Mouse (Mus musculus) midbrain, embryonic 13.5 days (tissue): Measurements from ENCODE around the gene St6galnac5. TPM values are rescaled to one million over a fixed set of nuclear protein-coding genes. Genes with fewer than 3 reads are reported as not detected.

Experiments
- ATAC-seq: fragments of 200-750 bp; cut with Nextera tagmentation; 2 replicates; pipeline ENCODE4 v1.8.0; 2017; ENCODE audit warnings: mild to moderate bottlenecking, moderate TSS enrichment, moderate library complexity
- H3K27ac ChIP-seq: fragments of 300-500 bp; sonication (generic); 2 replicates; pipeline ENCODE4 v1.5.1; 2015; ENCODE audit warnings: inconsistent platforms, mild to moderate bottlenecking, moderate library complexity
- H3K27me3 ChIP-seq: fragments of 300-500 bp; sonication (generic); 2 replicates; pipeline ENCODE4 v1.6.1; 2015; ENCODE audit warnings: mild to moderate bottlenecking, inconsistent platforms
- H3K36me3 ChIP-seq: fragments of 300-500 bp; sonication (generic); 2 replicates; pipeline ENCODE4 v1.6.1; 2015; ENCODE audit warnings: mild to moderate bottlenecking, inconsistent platforms
- H3K4me1 ChIP-seq: fragments of 300-500 bp; sonication (generic); replicated peaks from 2 replicates; pipeline ENCODE4 v1.6.1; 2015; ENCODE audit warnings: inconsistent platforms
- H3K4me2 ChIP-seq: fragments of 300-500 bp; sonication (generic); replicated peaks from 2 replicates; pipeline ENCODE4 v1.6.1; 2015; ENCODE audit warnings: moderate library complexity, mild to moderate bottlenecking, inconsistent platforms
- H3K4me3 ChIP-seq: fragments of 300-500 bp; sonication (generic); replicated peaks from 2 replicates; pipeline ENCODE4 v1.5.1; 2015; ENCODE audit warnings: mild to moderate bottlenecking, inconsistent platforms
- H3K9ac ChIP-seq: fragments of 300-500 bp; sonication (generic); replicated peaks from 2 replicates; pipeline ENCODE4 v1.6.1; 2015; ENCODE audit warnings: mild to moderate bottlenecking, inconsistent platforms
- H3K9me3 ChIP-seq: fragments of 300-500 bp; sonication (generic); 2 replicates; pipeline ENCODE4 v1.6.1; 2016; ENCODE audit warnings: mild to moderate bottlenecking, inconsistent platforms
- WGBS: fragments of 180-500 bp; shearing (Covaris S2); methylation state at CpG from one replicate; pipeline ENCODE4 v1.1.7; 2015; 5-methylcytosine and 5-hydroxymethylcytosine counted together
- polyA plus RNA-seq: library from polyadenylated mRNA; unstranded; fragments of >200 nt; fragmentation: Nextera tagmentation; extraction: Ambion mirVana; gene quantifications from 2 replicates; pipeline ENCODE4 v1.2.1, GENCODE M21; 2015

St6galnac5 gene
- polyA plus RNA-seq, 1 experiment from 2014 or later, result 17.8 TPM

DNA sequence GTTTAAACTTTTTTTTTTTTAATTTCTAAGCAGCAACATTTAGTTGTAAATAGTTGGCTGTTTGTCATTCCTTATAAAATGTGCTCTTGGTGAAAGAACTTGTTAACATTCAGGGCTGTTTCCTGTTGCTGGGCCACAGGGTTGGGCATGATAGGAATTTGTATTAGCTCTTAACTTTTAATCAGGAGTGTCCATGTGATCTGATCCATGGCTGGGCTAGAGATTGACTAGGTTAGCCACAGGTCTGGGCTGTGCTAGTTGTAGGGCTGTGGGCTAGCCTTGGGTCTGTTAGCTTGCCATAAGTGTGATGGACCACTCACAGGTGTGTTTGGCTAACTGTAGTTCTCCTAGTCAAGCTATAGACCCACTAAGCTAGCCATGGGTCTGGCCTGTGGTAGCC lies 138.1 kb downstream of the St6galnac5 start:
- Histone ChIP-seq H3K4me1 (peaks cover 7% of the 10 kb centered on the region), H3K9me3 (no peaks in the 10 kb centered on the region), H3K27me3 (no peaks in the 10 kb centered on the region), H3K4me2 (no peak overlapping the region), H3K36me3 (no peaks in the 10 kb centered on the region), H3K4me3 (no peak overlapping the region), H3K27ac (no peak overlapping the region), H3K9ac (no peak overlapping the region)
- ATAC-seq, result no peak

GRCm38 (mm10) chr3:152842648-152843047 lies 139.4 kb downstream of the St6galnac5 start:
- H3K4me3 ChIP-seq, result no peak overlapping the region
- ATAC-seq, result no peak
- H3K9me3 ChIP-seq, result no peaks in the 10 kb centered on the region
- H3K4me2 ChIP-seq, result no peak overlapping the region
- H3K36me3 ChIP-seq, result no peaks in the 10 kb centered on the region
- WGBS, result 55% methylated on average over 3 of the region's 3 CpGs
- H3K27ac ChIP-seq, result no peak overlapping the region
- H3K9ac ChIP-seq, result no peak overlapping the region
- H3K4me1 ChIP-seq, result peaks cover 7% of the 10 kb centered on the region
- H3K27me3 ChIP-seq, result no peaks in the 10 kb centered on the region

GRCm38 (mm10) chr3:152841264-152841663 lies 140.8 kb downstream of the St6galnac5 start:
- no peak overlapping the region for H3K27ac ChIP-seq

GRCm38 (mm10) chr3:152837938-152838337 lies 144.1 kb downstream of the St6galnac5 start:
- Histone ChIP-seq H3K4me3 (no peak overlapping the region), H3K4me2 (no peak overlapping the region), H3K27me3 (no peaks in the 10 kb centered on the region), H3K9me3 (no peaks in the 10 kb centered on the region), H3K36me3 (no peaks in the 10 kb centered on the region), H3K9ac (no peak overlapping the region), H3K27ac (no peak overlapping the region), H3K4me1 (peaks cover 7% of the 10 kb centered on the region)
- no peak for ATAC-seq
- 81% methylated on average over 1 of the region's 1 CpGs for WGBS

More at GRCm38 (mm10) chr3:152841264-152841663, 140.8 kb downstream of the St6galnac5 start:
- H3K4me2 ChIP-seq, result no peak overlapping the region
- H3K9me3 ChIP-seq, result no peaks in the 10 kb centered on the region
- no peaks in the 10 kb centered on the region for H3K27me3 ChIP-seq
- no peak overlapping the region for H3K9ac ChIP-seq
- no peak overlapping the region for H3K4me3 ChIP-seq
- 80% methylated on average over 6 of the region's 6 CpGs for WGBS
- peaks cover 7% of the 10 kb centered on the region for H3K4me1 ChIP-seq
- no peaks in the 10 kb centered on the region for H3K36me3 ChIP-seq
- ATAC-seq, result no peak

DNA sequence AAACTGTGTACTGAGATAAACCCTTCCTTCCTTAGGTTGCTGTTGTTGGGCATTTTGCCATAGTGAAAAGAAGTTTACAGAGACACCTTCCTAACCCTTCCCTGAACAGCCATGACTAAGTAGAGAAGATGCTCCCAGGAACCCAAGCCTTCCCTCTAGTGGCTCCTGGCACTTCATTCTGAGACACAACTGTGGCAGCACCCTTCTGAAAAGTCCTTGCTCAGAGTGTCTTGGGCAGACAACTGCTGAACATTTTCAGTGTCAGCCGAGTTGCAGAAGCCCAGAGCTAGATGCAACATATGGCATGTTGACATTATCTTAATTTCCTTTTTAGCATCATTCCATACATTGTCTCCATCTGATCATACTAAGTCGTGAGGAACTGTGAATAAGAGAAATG lies 144.6 kb downstream of the St6galnac5 start:
- H3K4me3 ChIP-seq, result no peak overlapping the region
- H3K4me2 ChIP-seq, result no peak overlapping the region
- ATAC-seq, result no peak
- no peaks in the 10 kb centered on the region for H3K36me3 ChIP-seq
- peaks cover 6% of the 10 kb centered on the region for H3K4me1 ChIP-seq
- WGBS, result 69% methylated on average over 2 of the region's 2 CpGs
- H3K27me3 ChIP-seq, result no peaks in the 10 kb centered on the region
- H3K9ac ChIP-seq, result no peak overlapping the region
- H3K9me3 ChIP-seq, result no peaks in the 10 kb centered on the region
- no peak overlapping the region for H3K27ac ChIP-seq

DNA sequence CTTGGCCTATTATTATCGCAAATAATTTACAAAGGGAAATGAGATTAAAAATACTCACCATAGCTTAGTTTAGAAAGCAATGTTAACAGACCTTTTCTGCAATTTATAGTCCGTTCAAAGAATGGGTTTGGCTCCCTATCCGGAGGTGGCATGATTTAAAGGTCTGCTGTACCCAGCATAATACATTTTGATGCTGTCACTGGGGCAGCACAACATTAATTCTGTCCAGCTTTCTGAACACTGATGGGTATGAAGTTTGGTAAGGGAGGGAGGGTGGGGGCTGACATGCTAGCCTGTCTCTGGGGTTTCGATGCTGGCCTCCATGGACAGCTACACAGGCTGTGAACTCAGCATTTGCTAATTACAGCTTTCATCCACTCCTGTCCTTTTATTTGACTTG lies 149.6 kb downstream of the St6galnac5 start:
- 89% methylated on average over 4 of the region's 4 CpGs for WGBS
- no peak overlapping the region for H3K9ac ChIP-seq
- no peaks in the 10 kb centered on the region for H3K27me3 ChIP-seq
- H3K9me3 ChIP-seq, result no peaks in the 10 kb centered on the region
- ATAC-seq, result no peak
- no peak overlapping the region for H3K4me2 ChIP-seq
- no peak overlapping the region for H3K4me3 ChIP-seq
- no peak overlapping the region for H3K27ac ChIP-seq
- H3K36me3 ChIP-seq, result no peaks in the 10 kb centered on the region
- 0 out of 2 replicates have a peak, but pooled peaks cover 2% of the 10 kb centered on the region for H3K4me1 ChIP-seq

DNA sequence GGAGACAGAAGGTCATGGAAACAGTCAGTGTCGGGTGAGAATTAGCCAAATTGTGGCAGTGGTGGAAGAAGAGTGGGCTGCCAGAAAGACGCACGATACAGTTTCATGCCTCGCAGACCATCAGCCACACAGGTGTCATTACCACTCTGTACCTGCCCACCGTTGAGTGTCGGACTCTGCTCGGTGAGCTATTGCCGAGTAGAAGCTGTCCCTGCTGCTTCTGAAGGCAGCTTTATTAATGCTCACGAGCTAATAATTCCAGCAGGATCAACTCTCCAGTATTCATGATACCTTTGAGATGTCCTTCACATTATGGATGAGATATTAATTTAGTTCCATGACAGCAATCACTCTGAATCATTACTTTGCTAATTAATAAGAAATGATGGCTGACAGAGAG lies 150.1 kb downstream of the St6galnac5 start:
- 0 out of 2 replicates have a peak, but pooled peaks cover 2% of the 10 kb centered on the region for H3K4me1 ChIP-seq
- H3K9me3 ChIP-seq, result no peaks in the 10 kb centered on the region
- H3K36me3 ChIP-seq, result no peaks in the 10 kb centered on the region
- no peak overlapping the region for H3K27ac ChIP-seq
- no peaks in the 10 kb centered on the region for H3K27me3 ChIP-seq
- H3K4me2 ChIP-seq, result no peak overlapping the region
- no peak overlapping the region for H3K4me3 ChIP-seq
- H3K9ac ChIP-seq, result no peak overlapping the region
- 82% methylated on average over 9 of the region's 9 CpGs for WGBS
- ATAC-seq, result no peak

DNA sequence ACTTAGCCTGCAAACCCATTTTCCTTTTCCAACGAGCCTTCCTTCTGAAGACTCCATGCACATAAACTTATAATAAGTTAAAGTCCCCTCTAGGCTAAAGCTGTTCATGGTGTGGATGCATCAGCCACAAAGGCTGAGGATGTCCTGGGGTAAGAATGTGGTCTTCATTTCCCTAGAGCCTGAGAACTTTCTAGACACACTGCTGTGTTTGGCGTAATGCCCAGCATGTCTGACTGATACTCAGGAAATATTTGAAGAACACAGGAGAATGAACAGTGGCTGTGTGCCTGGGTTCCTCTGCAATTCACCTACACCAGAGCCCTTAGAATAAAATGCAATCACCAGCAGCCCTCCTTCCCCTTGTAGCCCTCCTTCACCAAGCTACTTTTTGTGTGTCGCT lies 150.7 kb downstream of the St6galnac5 start:
- Histone ChIP-seq H3K4me2 (no peak overlapping the region), H3K36me3 (no peaks in the 10 kb centered on the region), H3K4me1 (0 out of 2 replicates have a peak, but pooled peaks cover 2% of the 10 kb centered on the region), H3K4me3 (no peak overlapping the region), H3K27ac (no peak overlapping the region), H3K27me3 (no peaks in the 10 kb centered on the region), H3K9me3 (no peaks in the 10 kb centered on the region), H3K9ac (no peak overlapping the region)
- 83% methylated on average over 3 of the region's 3 CpGs for WGBS
- no peak for ATAC-seq

DNA sequence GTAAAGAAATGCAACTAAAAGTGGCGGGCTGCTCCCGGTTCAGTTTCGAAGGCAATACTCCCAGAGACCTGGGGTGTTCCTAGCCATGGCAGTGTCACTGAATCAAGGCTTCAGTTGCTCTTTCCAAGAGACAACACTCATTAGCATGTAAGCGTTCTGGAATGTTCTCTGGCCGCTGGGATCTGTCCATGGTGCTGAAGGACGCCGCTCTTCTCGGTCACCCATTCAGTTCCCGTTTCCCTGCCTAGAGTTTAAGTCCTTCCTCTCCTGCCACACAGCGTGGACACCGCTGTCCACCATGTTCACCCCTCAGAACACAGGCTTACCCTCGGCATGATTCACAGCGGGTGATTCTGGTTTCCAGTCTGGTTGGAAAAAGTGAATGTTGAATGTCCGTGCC lies 160.8 kb downstream of the St6galnac5 start:
- no peaks in the 10 kb centered on the region for H3K27me3 ChIP-seq
- H3K36me3 ChIP-seq, result peaks cover 4% of the 10 kb centered on the region; the same call in 1 of the 2 replicates
- no peak overlapping the region for H3K4me2 ChIP-seq
- no peak overlapping the region for H3K9ac ChIP-seq
- ATAC-seq, result no peak
- H3K4me3 ChIP-seq, result no peak overlapping the region
- 68% methylated on average over 14 of the region's 14 CpGs for WGBS
- no peak overlapping the region for H3K27ac ChIP-seq
- H3K4me1 ChIP-seq, result no peaks in the 10 kb centered on the region
- 0 out of 2 replicates have a peak, but pooled peaks cover 5% of the 10 kb centered on the region for H3K9me3 ChIP-seq

- ATAC-seq, result no peak
- H3K4me2 ChIP-seq, result no peak overlapping the region
- no peak overlapping the region for H3K9ac ChIP-seq
- H3K27me3 ChIP-seq, result no peaks in the 10 kb centered on the region
- 84% methylated on average over 3 of the region's 3 CpGs for WGBS
- no peaks in the 10 kb centered on the region for H3K4me1 ChIP-seq
- H3K27ac ChIP-seq, result no peak overlapping the region
- no peak overlapping the region for H3K4me3 ChIP-seq
- no peaks in the 10 kb centered on the region for H3K9me3 ChIP-seq
- H3K36me3 ChIP-seq, result peaks cover 4% of the 10 kb centered on the region; the same call in 1 of the 2 replicates
These were observed 161.6 kb downstream of the St6galnac5 start for GRCm38 (mm10) chr3:152820406-152820805.

GRCm38 (mm10) chr3:152815110-152815509 lies 166.9 kb downstream of the St6galnac5 start:
- no peaks in the 10 kb centered on the region for H3K27me3 ChIP-seq
- no peak for ATAC-seq
- no peak overlapping the region for H3K27ac ChIP-seq
- no peak overlapping the region for H3K9ac ChIP-seq
- no peaks in the 10 kb centered on the region for H3K4me1 ChIP-seq
- 90% methylated on average over 5 of the region's 5 CpGs for WGBS
- H3K4me3 ChIP-seq, result no peak overlapping the region
- H3K4me2 ChIP-seq, result no peak overlapping the region
- peaks cover 4% of the 10 kb centered on the region; the same call in 1 of the 2 replicates for H3K36me3 ChIP-seq
- H3K9me3 ChIP-seq, result no peaks in the 10 kb centered on the region

DNA sequence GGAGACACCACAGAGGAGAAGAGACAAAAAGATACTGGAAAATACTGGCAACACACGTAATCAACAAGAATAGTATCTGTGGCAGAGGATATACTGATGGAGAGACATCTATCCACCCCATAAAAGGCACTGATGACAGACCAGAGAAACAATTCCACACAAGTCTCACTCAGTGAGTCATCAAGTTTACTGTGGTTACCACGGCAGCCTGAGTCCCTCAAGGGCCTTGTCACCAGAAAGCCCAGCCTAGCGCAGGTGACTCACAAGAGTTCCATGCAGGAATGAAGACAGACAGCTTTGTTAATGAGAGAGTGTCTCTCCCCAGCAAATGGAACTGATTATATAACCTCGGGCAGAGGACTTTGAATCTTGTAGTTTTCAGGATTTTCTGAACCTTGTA lies 168.1 kb downstream of the St6galnac5 start:
- H3K27me3 ChIP-seq, result no peaks in the 10 kb centered on the region
- peaks cover 4% of the 10 kb centered on the region; the same call in 1 of the 2 replicates for H3K36me3 ChIP-seq
- no peak overlapping the region for H3K27ac ChIP-seq
- WGBS, result 81% methylated on average over 4 of the region's 4 CpGs
- H3K9me3 ChIP-seq, result no peaks in the 10 kb centered on the region
- H3K9ac ChIP-seq, result no peak overlapping the region
- no peak overlapping the region for H3K4me2 ChIP-seq
- no peak overlapping the region for H3K4me3 ChIP-seq
- H3K4me1 ChIP-seq, result no peaks in the 10 kb centered on the region
- no peak for ATAC-seq

DNA sequence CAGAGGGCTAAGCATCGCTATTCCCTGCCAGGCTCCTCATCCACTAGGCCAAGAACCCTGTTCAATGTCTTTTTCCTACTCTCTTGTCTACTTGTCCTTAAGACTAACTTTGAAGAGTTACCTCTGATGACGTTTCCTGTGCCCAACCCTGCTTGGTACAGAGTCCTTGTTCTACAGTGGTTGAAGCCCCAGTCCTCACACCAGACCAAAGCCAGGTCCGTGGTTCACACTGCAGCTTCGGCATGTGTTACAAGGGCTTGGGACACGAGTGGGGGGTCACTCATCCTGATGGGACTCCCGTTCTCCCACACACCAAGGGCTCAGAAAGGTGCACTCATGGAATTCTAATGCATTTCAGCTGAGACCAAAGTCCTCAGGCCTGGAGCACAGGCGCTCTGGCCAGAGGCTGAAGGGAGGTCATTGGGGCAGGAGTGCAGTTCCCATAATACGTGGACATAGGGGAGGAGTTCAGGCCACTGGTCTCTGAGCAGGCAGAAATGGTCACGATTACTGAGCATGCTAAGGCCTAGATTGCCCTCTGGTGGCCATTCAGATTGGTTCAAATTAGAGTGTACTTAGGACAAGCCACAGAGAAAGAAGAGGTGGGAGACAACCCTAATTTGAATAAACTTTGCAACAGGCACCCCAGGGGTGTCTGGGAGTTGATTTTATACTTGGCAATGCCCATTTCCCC lies 182.2 kb downstream of the St6galnac5 start:
- Histone ChIP-seq H3K27ac (no peak overlapping the region), H3K9me3 (no peaks in the 10 kb centered on the region), H3K36me3 (no peaks in the 10 kb centered on the region), H3K4me1 (peaks cover 5% of the 10 kb centered on the region; the same call in 1 of the 2 replicates), H3K4me2 (no peak overlapping the region), H3K4me3 (no peak overlapping the region), H3K27me3 (no peaks in the 10 kb centered on the region), H3K9ac (no peak overlapping the region)
- WGBS, result 87% methylated on average over 9 of the region's 9 CpGs
- no peak for ATAC-seq
